Mouse (Mus musculus) C2C12 (cell line): ENCODE results near the gene Nkx3-2. TPM values are rescaled to one million over a fixed set of nuclear protein-coding genes. Genes with fewer than 3 reads are reported as not detected.
A peak's percentile ranks its signal among the peaks of the same experiment; 100 is the strongest.

Source experiments
- H3K27me3 ChIP-seq: one replicate; pipeline ENCODE4 v1.6.1; 2011; ENCODE audit not compliant: control insufficient read depth, insufficient read depth, insufficient read length
- H3K36me3 ChIP-seq: one replicate; pipeline ENCODE4 v1.6.1; 2011; ENCODE audit not compliant: control insufficient read depth, insufficient read depth
- H3K4me3 ChIP-seq: one replicate; pipeline ENCODE4 v1.5.1; 2011; ENCODE audit warnings: mild to moderate bottlenecking, control low read depth; ENCODE audit not compliant: poor library complexity, insufficient read depth, severe bottlenecking
- H3K79me2 ChIP-seq: one replicate; pipeline ENCODE4 v1.6.1; 2011; ENCODE audit not compliant: control insufficient read depth, insufficient read depth
- H3K79me3 ChIP-seq: one replicate; pipeline ENCODE4 v1.6.1; 2011; ENCODE audit warnings: low read depth, control low read depth
- H3ac ChIP-seq: one replicate; pipeline ENCODE3; 2011; ENCODE audit warnings: low read depth; ENCODE audit not compliant: control insufficient read depth, insufficient read length
- CEBPB ChIP-seq: IDR thresholded peaks from one replicate; pipeline ENCODE4 v1.6.1; 2011; ENCODE audit warnings: low read depth, mild to moderate bottlenecking, control low read depth, moderate library complexity
- CTCF ChIP-seq: IDR thresholded peaks from one replicate; pipeline ENCODE4 v1.5.1; 2011; ENCODE audit not compliant: control insufficient read depth, insufficient read depth, insufficient read length
- FOSL1 ChIP-seq: IDR thresholded peaks from one replicate; pipeline ENCODE4 v1.8.0; 2011; ENCODE audit warnings: mild to moderate bottlenecking, low read length; ENCODE audit not compliant: poor library complexity, insufficient read depth, severe bottlenecking
- MAX ChIP-seq: IDR thresholded peaks from one replicate; pipeline ENCODE4 v1.6.1; 2011; ENCODE audit warnings: mild to moderate bottlenecking, control low read depth
- MYOD1 ChIP-seq: IDR thresholded peaks from one replicate; pipeline ENCODE4 v1.6.1; 2011; ENCODE audit warnings: low read depth; ENCODE audit not compliant: control insufficient read depth, insufficient read length
- MYOG ChIP-seq: IDR thresholded peaks from one replicate; pipeline ENCODE4 v1.6.1; 2011; ENCODE audit not compliant: control insufficient read depth, insufficient read length; ENCODE audit errors: extremely low read depth
- USF1 ChIP-seq: IDR thresholded peaks from one replicate; pipeline ENCODE4 v1.6.1; 2011; ENCODE audit warnings: low read depth, mild to moderate bottlenecking, control low read depth, moderate library complexity
- polyA plus RNA-seq: library from polyadenylated mRNA; unstranded; fragments of >200 nt; fragmentation: generic; extraction: Trizol; gene quantifications from one replicate; pipeline ENCODE4 v1.2.1, GENCODE M21; 2012; ENCODE audit warnings: missing spikeins

Nkx3-2 gene
- polyA plus RNA-seq, 1 experiment, result 0.02 TPM

GRCm38 (mm10) chr5:41780026-41780425 lies 15.7 kb upstream of the Nkx3-2 start:
- H3K79me3 ChIP-seq, result no peaks in the 10 kb centered on the region
- no peak for TF ChIP-seq CTCF
- TF ChIP-seq USF1, result no peak
- no peak for TF ChIP-seq MYOD1
- no peak for TF ChIP-seq MYOG
- H3K27me3 ChIP-seq, result no peaks in the 10 kb centered on the region
- H3K4me3 ChIP-seq, result no peak overlapping the region
- no peaks in the 10 kb centered on the region for H3K79me2 ChIP-seq
- H3K36me3 ChIP-seq, result peaks cover 4% of the 10 kb centered on the region
- H3ac ChIP-seq, result no peak overlapping the region

GRCm38 (mm10) chr5:41775728-41776127 lies 11.4 kb upstream of the Nkx3-2 start:
- no peaks in the 10 kb centered on the region for H3K27me3 ChIP-seq
- no peak for TF ChIP-seq MAX
- no peak overlapping the region for H3ac ChIP-seq
- no peak overlapping the region for H3K4me3 ChIP-seq
- no peaks in the 10 kb centered on the region for H3K79me2 ChIP-seq
- H3K36me3 ChIP-seq, result no peaks in the 10 kb centered on the region
- H3K79me3 ChIP-seq, result no peaks in the 10 kb centered on the region

- Histone ChIP-seq H3K36me3 (no peaks in the 10 kb centered on the region), H3K79me3 (no peaks in the 10 kb centered on the region), H3ac (no peak overlapping the region), H3K27me3 (no peaks in the 10 kb centered on the region), H3K79me2 (no peaks in the 10 kb centered on the region), H3K4me3 (no peak overlapping the region)
- TF ChIP-seq MYOD1 (no peak), USF1 (no peak), MYOG (no peak), MAX (no peak), CTCF (no peak), CEBPB (no peak), FOSL1 (no peak)
Observed at GRCm38 (mm10) chr5:41775273-41775672, 11.0 kb upstream of the Nkx3-2 start.

GRCm38 (mm10) chr5:41768382-41769040 lies 4.2 kb upstream of the Nkx3-2 start:
- TF ChIP-seq CTCF (peak; percentile 94), MYOG (no peak)
- Histone ChIP-seq H3K27me3 (peaks cover 6% of the 10 kb centered on the region), H3K79me2 (no peaks in the 10 kb centered on the region), H3K4me3 (no peak overlapping the region), H3K79me3 (no peaks in the 10 kb centered on the region), H3K36me3 (no peaks in the 10 kb centered on the region), H3ac (no peak overlapping the region)

- H3K4me3 ChIP-seq, result no peak overlapping the region
- TF ChIP-seq MYOG (no peak), CTCF (no peak), USF1 (no peak), MYOD1 (no peak), FOSL1 (no peak), CEBPB (no peak), MAX (no peak)
- peaks cover 15% of the 10 kb centered on the region for H3K27me3 ChIP-seq
Observed at GRCm38 (mm10) chr5:41767296-41768200, 3.2 kb upstream of the Nkx3-2 start.

GRCm38 (mm10) chr5:41766406-41767010 lies 2.2 kb upstream of the Nkx3-2 start:
- Histone ChIP-seq H3K79me3 (no peaks in the 10 kb centered on the region), H3K27me3 (peaks cover 23% of the 10 kb centered on the region), H3K4me3 (no peak overlapping the region), H3K79me2 (no peaks in the 10 kb centered on the region), H3K36me3 (no peaks in the 10 kb centered on the region), H3ac (no peak overlapping the region)
- TF ChIP-seq CEBPB, result no peak
- no peak for TF ChIP-seq MYOD1
- TF ChIP-seq CTCF, result no peak
- TF ChIP-seq USF1, result no peak
- TF ChIP-seq MYOG, result no peak
- no peak for TF ChIP-seq FOSL1
- no peak for TF ChIP-seq MAX

More at GRCm38 (mm10) chr5:41767296-41768200, 3.2 kb upstream of the Nkx3-2 start:
- Histone ChIP-seq H3ac (no peak overlapping the region), H3K79me3 (no peaks in the 10 kb centered on the region), H3K36me3 (no peaks in the 10 kb centered on the region), H3K79me2 (no peaks in the 10 kb centered on the region)
